Mouse (Mus musculus): ENCODE results near the gene Ints13.

DNA sequence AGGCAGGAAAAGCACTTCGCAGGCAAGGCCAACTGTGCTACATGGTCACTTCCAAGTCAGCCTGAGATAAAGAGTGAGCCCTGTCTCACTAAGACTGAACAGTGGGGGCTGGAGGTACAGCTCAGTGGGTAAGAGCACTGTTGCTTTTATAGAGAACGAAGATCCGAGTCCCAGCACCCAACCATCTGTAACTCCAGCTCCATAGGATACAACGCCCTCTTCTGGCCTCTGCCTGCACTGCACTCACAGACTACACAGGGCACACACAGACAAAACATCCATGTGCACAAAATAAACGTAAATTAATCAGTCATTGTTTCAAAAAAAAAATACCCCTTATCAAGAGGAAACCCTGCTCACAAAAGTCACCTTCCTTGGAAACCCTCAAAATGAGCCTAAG, 36.3 kb upstream of the Ints13 start:
- TF ChIP-seq HCFC1 (IDR thresholded peaks at IDR 0.05; ENCODE audit: borderline replicate concordance, insufficient read depth, low read length) (no peak), CHD2 (IDR thresholded peaks at IDR 0.05; ENCODE audit: low read depth, low read length) (no peak)
